Mouse (Mus musculus): ENCODE data around the gene Nfyb.

Nfyb gene

GRCm38 (mm10) chr10:82779831-82780230, 15.9 kb upstream of the Nfyb start:
- no peak for DNase-seq (ENCODE audit: low spot score in 2 of 2)

- DNase-seq (ENCODE audit: low spot score in 2 of 2): no peak
Measured at GRCm38 (mm10) chr10:82778791-82779549, 15.0 kb upstream of the Nfyb start.

DNA sequence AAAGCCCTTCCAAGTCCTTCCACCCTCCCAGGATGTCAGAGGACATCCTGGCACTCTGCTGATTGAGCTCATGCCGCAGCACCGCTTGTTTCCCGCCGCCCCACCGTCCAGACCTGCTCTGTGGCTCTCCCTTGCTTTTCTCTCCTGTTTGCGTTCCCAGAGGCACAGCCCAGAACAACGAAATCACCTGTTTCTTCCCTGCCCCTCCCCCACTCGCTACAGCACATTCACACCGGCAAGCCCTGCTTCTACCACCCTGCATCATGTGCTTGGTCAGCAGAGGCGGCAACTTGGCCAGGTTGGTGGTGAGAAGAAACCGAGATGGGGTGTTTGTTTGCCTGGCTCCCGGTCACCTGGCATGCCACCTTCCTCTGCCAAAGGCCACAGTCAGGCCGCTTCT, 13.9 kb upstream of the Nfyb start:
- no peak for DNase-seq (ENCODE audit: low spot score in 2 of 2)

GRCm38 (mm10) chr10:82777075-82777474, 13.1 kb upstream of the Nfyb start:
- no peak for DNase-seq (ENCODE audit: low spot score in 2 of 2)

DNA sequence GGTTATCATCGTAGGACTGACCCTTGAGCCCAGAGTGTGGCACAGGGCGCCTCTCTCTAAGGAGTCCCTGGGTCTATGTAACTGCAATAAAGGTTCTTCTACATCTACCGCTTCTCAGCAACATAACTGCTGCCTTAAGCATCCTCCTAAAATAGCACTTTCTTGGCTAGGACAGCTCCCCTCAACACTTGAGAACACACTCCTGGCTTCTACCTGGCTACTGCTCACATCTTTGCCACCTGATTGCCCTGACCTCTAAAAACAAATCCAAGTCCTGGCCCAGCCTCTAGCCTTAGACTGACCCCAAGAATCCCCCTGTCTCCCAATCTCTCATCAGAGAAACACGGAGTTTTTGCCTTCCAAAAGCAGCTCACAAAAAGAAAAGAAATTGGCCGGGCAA, 10.9 kb upstream of the Nfyb start:
- no peak for DNase-seq (ENCODE audit: low spot score in 2 of 2)

- no peak for DNase-seq (ENCODE audit: low spot score in 2 of 2)
Measured at GRCm38 (mm10) chr10:82771595-82772170, 7.7 kb upstream of the Nfyb start.

DNA sequence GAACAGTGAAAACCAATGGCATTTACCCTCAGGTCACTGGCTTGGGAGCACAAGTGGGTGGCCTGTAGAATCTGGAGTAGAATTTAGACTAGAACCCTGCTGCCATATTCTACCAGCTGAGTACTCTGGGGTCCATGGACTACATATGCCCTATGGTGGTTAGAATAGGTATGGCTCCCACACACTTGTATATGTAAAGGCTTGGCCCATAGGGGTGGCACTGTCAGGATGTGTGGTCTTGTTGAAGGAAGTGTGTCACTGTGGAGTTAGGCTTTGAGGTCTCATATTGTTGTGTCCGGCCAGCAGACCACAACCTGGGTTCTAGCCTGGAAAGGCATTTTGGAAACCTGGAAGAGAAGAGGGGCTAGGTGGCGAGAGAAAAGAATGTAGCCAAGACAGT, 6.8 kb upstream of the Nfyb start:
- no peak for DNase-seq (ENCODE audit: low spot score in 2 of 2)

- no peak for DNase-seq (ENCODE audit: low spot score in 2 of 2)
Measured at GRCm38 (mm10) chr10:82768901-82769300, 5.0 kb upstream of the Nfyb start.

DNA sequence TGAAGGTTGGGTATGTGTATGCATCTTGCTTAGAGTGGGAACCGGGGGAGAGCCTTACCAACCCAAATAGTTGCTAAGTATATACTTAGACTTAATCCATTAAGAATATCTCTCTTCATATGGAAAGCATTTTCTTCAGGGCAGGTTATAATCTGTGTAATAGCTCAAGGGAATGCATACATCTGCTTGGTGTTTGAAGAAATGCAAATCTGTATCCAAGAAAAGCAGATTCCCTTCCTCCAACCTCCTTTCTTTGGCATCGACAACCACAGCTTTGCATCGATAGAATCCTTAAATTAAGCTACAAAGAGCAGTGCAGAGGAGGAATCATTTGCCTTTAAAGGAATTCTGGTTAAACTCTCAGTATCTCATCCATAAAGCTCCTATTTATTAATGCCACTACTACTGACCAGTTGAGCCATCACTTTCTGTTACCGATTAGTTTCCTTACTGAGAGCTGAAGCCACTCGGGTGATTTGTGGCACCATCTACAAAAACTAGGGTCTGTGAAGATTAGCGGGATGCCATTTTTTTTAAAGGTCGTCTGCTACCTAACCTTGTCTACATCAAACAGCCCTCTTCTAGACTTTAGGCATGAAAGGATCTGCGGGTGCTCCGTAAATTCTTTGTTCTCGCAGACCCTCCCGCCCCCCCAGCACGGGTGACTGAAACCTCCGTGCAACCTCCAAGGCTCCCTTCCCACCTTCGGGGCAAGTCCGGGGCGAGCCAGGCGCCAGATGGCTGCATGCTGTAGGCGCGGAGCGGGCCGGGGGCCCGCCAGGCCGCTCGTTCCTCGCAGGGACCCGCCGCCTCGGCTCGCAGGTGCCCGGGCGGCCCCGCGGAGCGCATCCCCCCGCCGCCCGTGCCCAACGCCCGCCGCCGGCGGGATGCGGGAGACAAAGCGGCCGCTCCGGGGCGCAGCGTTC, 925 bp downstream of the Nfyb start:
- no peak for DNase-seq (ENCODE audit: low spot score in 2 of 2)

- DNase-seq (ENCODE audit: low spot score in 2 of 2): peak; percentile 40 to 66
Measured at GRCm38 (mm10) chr10:82761037-82761811, 2.7 kb downstream of the Nfyb start.

DNA sequence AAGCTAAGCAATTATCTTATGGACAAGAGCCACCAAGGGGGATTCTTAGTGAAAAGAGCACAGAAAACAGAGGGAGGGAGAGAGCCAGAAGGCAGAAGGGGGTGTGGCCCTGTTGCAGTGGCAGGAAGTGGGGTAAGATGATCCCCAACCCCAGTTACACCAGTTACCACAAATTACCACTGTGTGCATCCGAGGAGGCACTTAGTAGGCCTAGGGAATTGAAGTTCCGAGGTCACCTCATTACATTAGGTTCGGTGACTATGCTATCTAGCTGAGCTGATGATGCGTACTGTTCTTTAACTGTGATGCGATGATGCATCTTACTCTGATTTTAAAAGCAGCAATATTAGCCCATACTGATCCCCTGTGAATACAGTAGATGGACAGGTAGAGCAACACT, 4.2 kb downstream of the Nfyb start:
- DNase-seq (ENCODE audit: low spot score in 2 of 2): no peak

GRCm38 (mm10) chr10:82758878-82759277, 5.1 kb downstream of the Nfyb start:
- DNase-seq (ENCODE audit: low spot score in 2 of 2): no peak

DNA sequence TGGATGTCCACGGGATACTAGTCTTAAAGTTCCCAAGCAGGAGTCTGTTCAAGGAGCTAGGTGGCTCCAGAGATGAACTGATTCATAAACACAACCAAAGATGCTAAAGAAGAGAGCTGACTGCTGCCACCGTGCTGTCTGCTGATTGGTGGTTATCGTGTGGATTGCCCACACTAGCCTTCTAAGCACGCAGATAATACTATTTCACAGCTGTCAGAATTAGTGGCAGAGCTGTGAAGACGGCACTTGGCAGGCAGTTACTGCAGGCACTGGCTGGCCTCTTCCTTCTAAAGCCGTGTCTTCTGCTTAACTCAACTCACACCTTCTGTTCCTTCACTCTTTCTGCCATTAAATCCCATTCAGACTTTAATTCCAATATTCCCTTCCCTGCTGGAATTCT, 5.6 kb downstream of the Nfyb start:
- DNase-seq (ENCODE audit: low spot score in 2 of 2): no peak

DNA sequence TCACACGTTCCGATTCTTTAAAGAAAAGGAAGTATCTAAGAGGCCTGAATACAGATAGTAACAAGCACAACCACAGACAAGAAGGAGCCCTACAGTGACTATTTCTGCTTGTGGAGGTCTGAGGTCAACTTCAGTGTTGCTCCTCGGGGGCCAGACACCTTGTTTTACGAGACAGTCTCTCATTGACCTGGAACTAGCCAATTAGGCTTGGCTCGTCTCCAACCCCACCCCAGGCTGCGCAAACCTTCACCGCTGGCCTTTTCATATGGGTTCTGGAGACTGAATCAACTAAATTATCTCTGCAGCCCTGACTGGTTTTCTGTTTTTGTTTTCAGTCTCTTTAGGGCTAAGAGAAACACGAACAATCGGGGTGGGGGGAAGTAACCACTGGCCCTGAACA, 6.6 kb downstream of the Nfyb start:
- DNase-seq (ENCODE audit: low spot score in 2 of 2): no peak

DNA sequence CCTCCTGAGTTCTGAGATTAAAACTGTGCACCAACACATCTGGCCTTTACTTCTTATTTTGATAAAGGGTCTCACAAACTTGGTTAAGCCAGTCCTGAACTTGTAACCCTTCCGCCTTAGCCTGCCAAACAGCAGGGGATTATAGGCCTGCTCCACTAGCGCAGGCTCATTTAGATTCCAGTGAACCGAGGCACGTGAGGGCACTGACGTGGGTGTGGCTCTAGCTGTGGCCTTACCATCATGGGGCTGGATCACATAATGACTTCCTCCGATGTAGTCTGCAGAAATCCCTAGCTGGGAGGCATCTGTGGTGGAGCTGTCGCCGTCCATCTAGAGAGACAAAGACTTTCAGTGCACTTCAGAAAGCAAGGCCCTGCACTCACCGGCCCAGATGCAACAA, 7.5 kb downstream of the Nfyb start:
- DNase-seq (ENCODE audit: low spot score in 2 of 2): no peak

DNA sequence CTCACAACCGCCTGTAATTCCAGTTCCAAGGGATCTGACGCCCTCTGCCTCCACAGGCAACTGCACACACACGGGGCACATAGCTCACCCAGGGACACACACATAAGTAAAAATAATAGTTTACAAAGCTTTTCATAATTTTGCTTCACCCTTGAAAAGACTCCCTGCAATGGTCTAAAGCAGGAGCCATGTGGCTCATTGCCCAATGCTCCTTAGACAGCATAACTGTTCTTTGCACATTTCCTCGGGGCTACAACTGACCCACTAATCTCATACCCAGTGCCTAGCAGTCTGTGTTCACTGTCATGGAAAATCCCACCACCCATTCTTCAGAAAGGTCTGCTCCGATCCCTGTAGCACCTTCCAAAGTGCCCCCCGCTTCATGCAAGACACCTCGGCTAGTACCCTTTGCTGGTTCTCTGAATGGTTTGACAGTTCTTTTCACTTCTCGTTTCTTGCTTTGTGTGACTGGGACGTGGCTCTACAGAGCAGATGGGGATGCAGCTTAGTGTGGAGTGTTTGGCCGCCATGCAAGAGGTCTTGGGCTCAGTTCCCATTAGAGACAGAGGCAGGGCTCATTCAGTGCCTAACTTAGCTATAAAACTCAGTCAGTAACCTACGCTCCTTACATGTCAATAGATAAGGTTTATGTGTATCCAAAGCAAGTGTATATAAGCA, 8.6 kb downstream of the Nfyb start:
- no peak for DNase-seq (ENCODE audit: low spot score in 2 of 2)

- no peak for DNase-seq (ENCODE audit: low spot score in 2 of 2)
Measured at GRCm38 (mm10) chr10:82754642-82755041, 9.3 kb downstream of the Nfyb start.

DNA sequence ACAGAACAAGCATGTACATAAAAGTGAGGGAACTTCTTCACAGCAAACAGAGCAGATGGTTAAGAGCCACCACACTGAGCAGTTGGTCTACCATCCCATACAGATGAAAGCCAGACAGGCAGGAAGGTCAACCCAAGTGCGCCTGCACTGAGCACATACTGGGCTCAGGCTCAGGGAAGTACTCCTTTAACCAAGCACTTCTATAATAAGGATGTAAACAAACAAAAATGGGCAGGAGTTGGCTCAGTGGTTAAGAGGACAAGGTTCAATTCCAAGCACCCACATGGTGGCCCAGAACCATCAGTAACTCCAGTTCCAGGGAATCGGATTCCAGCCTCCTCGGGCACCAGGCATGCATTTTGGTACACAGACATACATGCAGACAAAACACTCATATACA, 11.0 kb downstream of the Nfyb start:
- no peak for DNase-seq (ENCODE audit: low spot score in 2 of 2)

DNA sequence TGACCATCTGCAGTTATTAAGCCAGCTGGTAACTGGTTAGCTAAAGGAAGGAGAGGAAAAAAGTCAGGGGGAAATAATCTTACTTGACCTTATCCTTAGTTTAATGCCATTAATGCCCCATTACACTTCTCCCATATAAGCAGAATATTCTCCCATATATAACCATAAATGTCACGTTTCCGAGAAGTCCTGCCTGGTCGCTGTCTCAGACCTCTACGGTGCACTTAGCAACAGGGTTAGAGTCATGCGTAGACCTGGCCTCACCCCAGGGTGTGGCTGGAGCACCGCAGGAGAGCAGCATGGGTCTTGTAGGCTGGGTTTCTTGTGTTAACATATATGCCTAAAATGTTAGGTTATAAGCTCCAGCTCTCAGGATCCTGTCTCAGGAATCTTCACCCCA, 13.2 kb downstream of the Nfyb start:
- DNase-seq (ENCODE audit: low spot score in 2 of 2): no peak

GRCm38 (mm10) chr10:82746988-82747850, 16.7 kb downstream of the Nfyb start:
- no peak for DNase-seq (ENCODE audit: low spot score in 2 of 2)

Data from frontal cortex, postnatal 36 days (tissue).